Mouse (Mus musculus) neural tube, embryonic 15.5 days (tissue): ENCODE measurements around the gene Ifnar2. TPM values are rescaled to one million over a fixed set of nuclear protein-coding genes. Genes with fewer than 3 reads are reported as not detected.

ENCODE experiments used
- ATAC-seq: fragments of 200-750 bp; cut with Nextera tagmentation; 2 replicates; pipeline ENCODE4 v1.8.0; 2017; ENCODE audit warnings: mild to moderate bottlenecking, moderate TSS enrichment, moderate library complexity; ENCODE audit not compliant: low FRiP score
- H3K27ac ChIP-seq: fragments of 300-500 bp; sonication (generic); replicated peaks from 2 replicates; pipeline ENCODE4 v1.5.1; 2015; ENCODE audit warnings: mild to moderate bottlenecking, inconsistent platforms
- H3K27me3 ChIP-seq: fragments of 300-500 bp; sonication (generic); replicated peaks from 2 replicates; pipeline ENCODE4 v1.6.1; 2015; ENCODE audit warnings: inconsistent platforms
- H3K36me3 ChIP-seq: fragments of 300-500 bp; sonication (generic); 2 replicates; pipeline ENCODE4 v1.6.1; 2015; ENCODE audit warnings: inconsistent platforms
- H3K4me1 ChIP-seq: fragments of 300-500 bp; sonication (generic); 2 replicates; pipeline ENCODE4 v1.6.1; 2015; ENCODE audit warnings: inconsistent platforms
- H3K4me2 ChIP-seq: fragments of 300-500 bp; sonication (generic); 2 replicates; pipeline ENCODE4 v1.6.1; 2015; ENCODE audit warnings: inconsistent platforms, mild to moderate bottlenecking, moderate library complexity
- H3K4me3 ChIP-seq: fragments of 300-500 bp; sonication (generic); replicated peaks from 2 replicates; pipeline ENCODE4 v1.5.1; 2015; ENCODE audit warnings: mild to moderate bottlenecking, inconsistent platforms
- H3K9ac ChIP-seq: fragments of 300-500 bp; sonication (generic); replicated peaks from 2 replicates; pipeline ENCODE4 v1.6.1; 2015; ENCODE audit warnings: mild to moderate bottlenecking, inconsistent platforms
- H3K9me3 ChIP-seq: fragments of 300-500 bp; sonication (generic); replicated peaks from 2 replicates; pipeline ENCODE4 v1.6.1; 2016; ENCODE audit warnings: inconsistent platforms
- WGBS: fragments of 180-500 bp; shearing (Covaris S2); methylation state at CpG from one replicate; pipeline ENCODE4 v1.1.7; 2015; ENCODE audit warnings: mixed read lengths; 5-methylcytosine and 5-hydroxymethylcytosine counted together
- polyA plus RNA-seq: library from polyadenylated mRNA; unstranded; fragments of >200 nt; fragmentation: Nextera tagmentation; extraction: Ambion mirVana; gene quantifications from 2 replicates; pipeline ENCODE4 v1.2.1, GENCODE M21; 2015

The Ifnar2 gene
- polyA plus RNA-seq, result 42.3 and 45.8 TPM in 2 replicates

GRCm38 (mm10) chr16:91372577-91373472, at the start of gene Ifnar2:
TSS of gene Ifnar2 (plus strand) at chr16:91372783.
- Histone ChIP-seq H3K27ac (peak within 1 kb of the TSS; percentile 91), H3K4me2 (peak within 1 kb of the TSS; percentile 74), H3K9me3 (no peaks in the 10 kb centered on the region), H3K4me3 (peak within 1 kb of the TSS; percentile 63), H3K27me3 (no peaks in the 10 kb centered on the region), H3K36me3 (no peaks in the 10 kb centered on the region), H3K4me1 (peaks cover 18% of the 10 kb centered on the region), H3K9ac (peak within 1 kb of the TSS; percentile 69)
- peak; percentile 94 for ATAC-seq
- under 1% methylated on average over 62 of the region's 62 CpGs for WGBS

DNA sequence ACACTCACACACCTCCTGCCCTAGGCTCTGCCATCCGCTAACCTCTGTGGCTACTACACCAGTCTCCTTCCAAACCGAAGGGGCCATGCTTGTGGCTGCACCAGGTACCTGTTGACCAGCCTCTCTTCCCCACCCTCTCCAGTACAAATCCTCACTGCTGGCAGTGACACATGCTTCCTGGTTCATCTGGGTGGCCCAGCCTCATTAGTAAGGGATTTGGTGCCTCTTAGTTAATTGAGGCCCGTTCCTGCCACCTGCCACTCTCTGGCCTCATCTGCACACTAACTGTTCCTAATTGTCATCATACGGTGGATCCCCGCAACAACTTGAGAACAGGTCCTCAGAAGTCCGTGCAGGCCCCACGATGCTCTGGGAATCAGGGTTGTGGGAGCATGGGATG, 45.0 kb upstream of the Ifnar2 start:
- Histone ChIP-seq H3K4me2 (no peak overlapping the region), H3K27ac (no peak overlapping the region), H3K4me1 (0 out of 2 replicates have a peak, but pooled peaks cover 3% of the 10 kb centered on the region), H3K36me3 (no peaks in the 10 kb centered on the region), H3K4me3 (no peak overlapping the region), H3K9ac (no peak overlapping the region), H3K27me3 (peaks cover 56% of the 10 kb centered on the region), H3K9me3 (no peaks in the 10 kb centered on the region)
- no peak for ATAC-seq
- WGBS, result 46% methylated on average over 7 of the region's 7 CpGs

GRCm38 (mm10) chr16:91328922-91329321, 43.7 kb upstream of the Ifnar2 start:
- ATAC-seq, result no peak
- H3K4me2 ChIP-seq, result no peak overlapping the region
- no peak overlapping the region for H3K9ac ChIP-seq
- no peak overlapping the region for H3K4me3 ChIP-seq
- H3K4me1 ChIP-seq, result 0 out of 2 replicates have a peak, but pooled peaks cover 3% of the 10 kb centered on the region
- no peaks in the 10 kb centered on the region for H3K9me3 ChIP-seq
- no peak overlapping the region for H3K27ac ChIP-seq
- H3K36me3 ChIP-seq, result no peaks in the 10 kb centered on the region
- H3K27me3 ChIP-seq, result peaks cover 48% of the 10 kb centered on the region
- 71% methylated on average over 19 of the region's 19 CpGs for WGBS

- H3K27ac ChIP-seq, result no peak overlapping the region
- no peaks in the 10 kb centered on the region for H3K36me3 ChIP-seq
- ATAC-seq, result peak; percentile 79
- no peak overlapping the region for H3K4me2 ChIP-seq
- H3K9ac ChIP-seq, result no peak overlapping the region
- H3K27me3 ChIP-seq, result peaks cover 38% of the 10 kb centered on the region
- H3K4me1 ChIP-seq, result peaks cover 9% of the 10 kb centered on the region; the same call in 1 of the 2 replicates
- WGBS, result 32% methylated on average over 6 of the region's 6 CpGs
- no peak overlapping the region for H3K4me3 ChIP-seq
- no peaks in the 10 kb centered on the region for H3K9me3 ChIP-seq
These were observed 42.1 kb upstream of the Ifnar2 start for GRCm38 (mm10) chr16:91330496-91330895.

DNA sequence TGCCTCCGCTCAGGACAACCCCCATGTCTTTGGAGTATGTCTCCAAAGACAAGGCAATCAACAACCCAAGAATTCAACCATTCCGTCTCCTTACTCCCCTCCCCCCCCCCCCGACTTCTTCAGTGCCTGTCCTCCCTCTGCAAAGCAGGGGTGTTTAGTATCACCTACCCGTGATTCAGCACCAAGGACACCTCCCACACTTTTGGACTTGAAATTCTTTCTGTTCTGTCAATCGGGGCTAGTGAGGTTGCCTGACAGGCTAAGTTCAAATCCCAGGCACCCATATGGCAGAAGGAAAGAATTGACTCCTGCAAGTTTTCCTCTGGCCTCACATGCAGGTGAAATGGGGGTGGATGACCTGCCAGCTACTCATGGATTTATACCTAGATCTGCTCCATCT, 41.4 kb upstream of the Ifnar2 start:
- H3K4me1 ChIP-seq, result peaks cover 9% of the 10 kb centered on the region; the same call in 1 of the 2 replicates
- H3K27ac ChIP-seq, result peak overlapping the region; percentile 33; the same call in 1 of the 2 replicates
- no peak for ATAC-seq
- no peak overlapping the region for H3K4me2 ChIP-seq
- H3K36me3 ChIP-seq, result no peaks in the 10 kb centered on the region
- 29% methylated on average over 5 of the region's 5 CpGs for WGBS
- no peaks in the 10 kb centered on the region for H3K9me3 ChIP-seq
- no peak overlapping the region for H3K9ac ChIP-seq
- H3K27me3 ChIP-seq, result peaks cover 40% of the 10 kb centered on the region
- no peak overlapping the region for H3K4me3 ChIP-seq

GRCm38 (mm10) chr16:91332880-91333279, 39.7 kb upstream of the Ifnar2 start:
- no peak overlapping the region for H3K9ac ChIP-seq
- H3K9me3 ChIP-seq, result no peaks in the 10 kb centered on the region
- no peak for ATAC-seq
- H3K27me3 ChIP-seq, result peaks cover 35% of the 10 kb centered on the region
- H3K4me3 ChIP-seq, result no peak overlapping the region
- WGBS, result 72% methylated on average over 7 of the region's 7 CpGs
- H3K4me2 ChIP-seq, result no peak overlapping the region
- H3K27ac ChIP-seq, result no peak overlapping the region
- no peaks in the 10 kb centered on the region for H3K36me3 ChIP-seq
- peaks cover 6% of the 10 kb centered on the region; the same call in 1 of the 2 replicates for H3K4me1 ChIP-seq

GRCm38 (mm10) chr16:91334190-91334893, 38.2 kb upstream of the Ifnar2 start:
- ATAC-seq, result no peak
- Histone ChIP-seq H3K27ac (no peak overlapping the region), H3K4me2 (no peak overlapping the region), H3K4me1 (peaks cover 6% of the 10 kb centered on the region; the same call in 1 of the 2 replicates), H3K36me3 (no peaks in the 10 kb centered on the region), H3K9me3 (no peaks in the 10 kb centered on the region), H3K9ac (no peak overlapping the region), H3K27me3 (peaks cover 26% of the 10 kb centered on the region), H3K4me3 (no peak overlapping the region)
- WGBS, result 4% methylated on average over 10 of the region's 10 CpGs

- Histone ChIP-seq H3K27ac (no peak overlapping the region), H3K4me2 (no peak overlapping the region), H3K36me3 (no peaks in the 10 kb centered on the region), H3K4me1 (peaks cover 6% of the 10 kb centered on the region; the same call in 1 of the 2 replicates), H3K9ac (no peak overlapping the region), H3K27me3 (peaks cover 38% of the 10 kb centered on the region), H3K9me3 (no peaks in the 10 kb centered on the region), H3K4me3 (no peak overlapping the region)
- no peak for ATAC-seq
- WGBS, result 94% methylated on average over 4 of the region's 4 CpGs
These were observed 35.8 kb upstream of the Ifnar2 start for GRCm38 (mm10) chr16:91336753-91337152.

DNA sequence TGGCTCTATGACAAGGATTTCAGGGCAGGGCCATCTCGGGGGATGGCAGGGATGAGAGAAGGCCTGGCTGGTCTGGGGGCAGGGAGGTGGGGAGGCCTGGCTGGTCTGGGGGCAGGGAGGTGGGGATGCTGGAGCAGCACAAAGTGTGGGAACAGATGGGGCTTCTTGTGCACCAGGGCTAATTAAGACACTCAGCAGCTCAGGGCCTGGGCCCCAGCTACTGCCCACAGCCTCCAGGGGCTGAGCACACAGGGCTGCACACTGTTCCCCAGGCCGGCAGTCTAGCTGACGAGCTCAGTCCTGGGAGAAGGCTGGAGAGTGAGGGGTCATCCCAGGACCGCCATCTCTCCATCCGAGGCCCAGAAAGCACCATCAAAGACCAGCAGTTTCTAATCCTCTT, 35.1 kb upstream of the Ifnar2 start:
- no peak overlapping the region for H3K27ac ChIP-seq
- no peaks in the 10 kb centered on the region for H3K36me3 ChIP-seq
- H3K4me3 ChIP-seq, result no peak overlapping the region
- ATAC-seq, result no peak
- peaks cover 38% of the 10 kb centered on the region for H3K27me3 ChIP-seq
- peaks cover 6% of the 10 kb centered on the region; the same call in 1 of the 2 replicates for H3K4me1 ChIP-seq
- WGBS, result 65% methylated on average over 5 of the region's 5 CpGs
- no peak overlapping the region for H3K4me2 ChIP-seq
- H3K9ac ChIP-seq, result no peak overlapping the region
- no peaks in the 10 kb centered on the region for H3K9me3 ChIP-seq

DNA sequence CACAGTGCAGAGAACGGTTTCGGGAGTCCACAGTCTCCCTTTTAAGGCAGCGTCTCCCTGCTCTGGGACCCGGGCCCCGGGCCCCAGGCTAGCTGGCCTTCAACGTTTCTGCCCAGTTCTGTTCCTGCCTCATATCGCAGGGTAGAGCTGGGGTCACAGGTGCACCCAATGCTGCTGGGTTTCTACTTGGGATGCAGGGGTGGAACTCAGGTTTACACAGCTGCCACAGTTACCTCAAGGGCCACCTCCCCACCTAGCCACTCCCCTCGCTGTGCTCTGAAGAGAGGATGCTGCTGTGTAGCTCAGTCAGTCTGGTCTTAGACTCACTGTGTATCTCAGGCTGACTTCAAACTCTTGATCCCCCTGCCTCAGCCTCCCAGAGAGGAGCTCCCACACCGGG, 26.1 kb upstream of the Ifnar2 start:
- Histone ChIP-seq H3K9me3 (no peaks in the 10 kb centered on the region), H3K9ac (no peak overlapping the region), H3K4me1 (peaks cover 13% of the 10 kb centered on the region), H3K36me3 (no peaks in the 10 kb centered on the region), H3K4me3 (no peak overlapping the region), H3K4me2 (no peak overlapping the region), H3K27ac (no peak overlapping the region), H3K27me3 (peaks cover 41% of the 10 kb centered on the region)
- no peak for ATAC-seq
- WGBS, result 75% methylated on average over 9 of the region's 9 CpGs

GRCm38 (mm10) chr16:91347491-91348263, 24.9 kb upstream of the Ifnar2 start:
- ATAC-seq, result no peak
- Histone ChIP-seq H3K36me3 (no peaks in the 10 kb centered on the region), H3K27me3 (peaks cover 51% of the 10 kb centered on the region), H3K4me3 (no peak overlapping the region), H3K9ac (no peak overlapping the region), H3K9me3 (no peaks in the 10 kb centered on the region), H3K4me1 (peaks cover 13% of the 10 kb centered on the region), H3K4me2 (peak overlapping the region; percentile 15; the same call in 1 of the 2 replicates), H3K27ac (no peak overlapping the region)
- 53% methylated on average over 20 of the region's 20 CpGs for WGBS
